ENCODE assay signal across 8 mouse cellular contexts in the genomic region with DNA sequence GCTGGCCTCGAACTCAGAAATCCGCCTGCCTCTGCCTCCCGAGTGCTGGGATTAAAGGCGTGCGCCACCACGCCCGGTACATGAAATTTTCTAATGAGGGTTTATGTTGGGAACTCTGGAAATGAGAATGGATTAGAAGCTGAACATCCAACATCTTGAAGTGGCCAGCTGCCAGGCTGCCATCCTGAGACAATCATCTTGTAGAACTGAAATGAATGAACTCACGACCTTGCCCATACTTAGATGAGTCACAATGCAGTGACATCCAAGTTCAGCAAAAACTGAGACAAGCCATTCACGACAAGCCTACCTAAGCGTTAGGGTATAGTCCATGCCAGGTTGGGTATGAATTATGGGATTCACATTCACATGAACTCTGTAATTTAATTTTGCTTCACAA.
"Had no signal": no experiment of that assay in that cellular context is flagged by ENCODE, and none has a peak within 500 bp of the region (broad histone marks: within the 10 kb centered on the region; RNA-seq: fewer than 3 reads in every experiment).

No protein-coding gene starts in this region.

- DNase-seq: liver, postnatal 0 days; lung, adult 2 months; lung, postnatal 14 days; lung, postnatal 36 days; right cerebral cortex, postnatal 14 days; thymus, adult 2 months; thymus, postnatal 25 days; thymus, postnatal 4 days had no signal
